Mouse (Mus musculus): ENCODE measurements at regions not wholly inside any gene's neighbourhood (a gene's known extent, or its start where the extent isn't known, plus 50 kb on each side); places are given as distances from the start of the nearest gene placed in this dataset.

- DNase-seq = no peak
Observed at GRCm38 (mm10) chr6:31085760-31086108, 126.9 kb upstream of the Klf14 start.

GRCm38 (mm10) chr6:31086283-31086682 lies 127.4 kb upstream of the Klf14 start:
- DNase-seq = no peak

- DNase-seq = no peak
Observed at GRCm38 (mm10) chr6:31086798-31087360, 128.0 kb upstream of the Klf14 start.

- DNase-seq = no peak
Observed at GRCm38 (mm10) chr6:31087511-31087910, 128.6 kb upstream of the Klf14 start.

- no peak for DNase-seq
Observed at GRCm38 (mm10) chr6:31088147-31088972, 129.5 kb upstream of the Klf14 start.

- DNase-seq = no peak
Observed at GRCm38 (mm10) chr6:31088973-31089368, 130.1 kb upstream of the Klf14 start.

- DNase-seq = no peak
Observed at GRCm38 (mm10) chr6:31090288-31090687, 131.4 kb upstream of the Klf14 start.

GRCm38 (mm10) chr6:31090791-31091190 lies 131.9 kb upstream of the Klf14 start:
- no peak for DNase-seq

- DNase-seq = no peak
Observed at GRCm38 (mm10) chr6:31092324-31092723, 133.4 kb upstream of the Klf14 start.

- DNase-seq = no peak
Observed at GRCm38 (mm10) chr6:31092760-31093159, 133.9 kb upstream of the Klf14 start.

GRCm38 (mm10) chr6:31095943-31096714 lies 137.3 kb upstream of the Klf14 start:
- peak; percentile 18 for DNase-seq

GRCm38 (mm10) chr6:31096787-31097186 lies 137.9 kb upstream of the Klf14 start:
- DNase-seq = no peak

GRCm38 (mm10) chr6:31097254-31097653 lies 138.4 kb upstream of the Klf14 start:
- DNase-seq = no peak

GRCm38 (mm10) chr6:31098106-31098505 lies 139.2 kb upstream of the Klf14 start:
- DNase-seq = no peak

GRCm38 (mm10) chr6:31100084-31100579 lies 141.3 kb upstream of the Klf14 start:
- DNase-seq = peak; percentile 5

- DNase-seq = peak; percentile 33
Observed at GRCm38 (mm10) chr6:31100749-31101148, 141.9 kb upstream of the Klf14 start.

- no peak for DNase-seq
Observed at GRCm38 (mm10) chr6:31106144-31106836, 147.4 kb upstream of the Klf14 start.

GRCm38 (mm10) chr6:31106856-31107359 lies 148.0 kb upstream of the Klf14 start:
- DNase-seq = no peak

GRCm38 (mm10) chr6:31107360-31107759 lies 148.5 kb upstream of the Klf14 start:
- DNase-seq = no peak

- DNase-seq = no peak
Observed at GRCm38 (mm10) chr6:31107916-31108685, 149.2 kb upstream of the Klf14 start.

GRCm38 (mm10) chr6:31109604-31110003 lies 150.7 kb upstream of the Klf14 start:
- DNase-seq = no peak
